Mouse (Mus musculus): Measurements from ENCODE around the gene Skp2. TPM values are rescaled to one million over a fixed set of nuclear protein-coding genes. Genes with fewer than 3 reads are reported as not detected.

Skp2 gene
- polyA plus RNA-seq, 1 experiment: 14.4 TPM

DNA sequence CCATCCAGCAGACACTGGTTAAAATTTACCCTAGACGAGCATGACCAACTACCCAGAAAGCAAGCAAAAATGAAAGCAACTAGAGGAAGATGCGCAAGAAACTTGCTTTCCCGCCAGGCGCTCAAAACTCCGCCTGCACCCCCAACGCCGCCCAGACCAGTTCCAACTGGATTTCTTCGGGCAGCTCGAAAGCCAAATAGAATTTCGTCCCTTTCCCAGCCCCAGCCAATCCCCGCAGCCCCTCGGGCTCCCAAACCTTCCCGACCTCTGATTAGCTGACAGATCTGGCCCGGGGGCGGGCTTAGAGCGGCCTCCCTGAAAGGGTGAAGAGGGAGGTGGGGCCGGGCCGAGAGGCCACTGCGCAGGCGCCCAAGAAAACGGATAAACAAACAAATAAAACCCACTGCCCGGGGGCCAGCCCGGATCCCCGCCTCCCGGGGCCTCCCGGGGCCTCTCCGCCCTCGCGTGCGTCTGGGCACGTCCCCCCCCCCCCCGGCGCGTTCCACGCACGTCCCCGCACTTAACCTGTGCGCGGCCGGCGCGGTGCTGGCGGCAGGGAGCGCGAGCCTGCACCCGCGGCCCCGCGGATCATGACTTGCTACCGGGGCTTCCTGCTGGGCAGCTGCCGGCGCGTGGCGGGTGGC lies 84.2 kb downstream of the Skp2 start, which contains the start of gene Nadk2:
TSS of gene Nadk2 (plus strand) at position 349 of the 644 bp plus-strand sequence.
- TF ChIP-seq CTCF (IDR thresholded peaks at IDR 0.05; ENCODE audit: low read depth, low read length): no peak
- TF ChIP-seq POLR2A (IDR thresholded peaks at IDR 0.05; ENCODE audit: borderline replicate concordance, low read depth, low read length): no peak
- Histone ChIP-seq H3K4me1 (ENCODE audit: control insufficient read depth, insufficient read depth, low read length) (peaks cover 25% of the 10 kb centered on the region), H3K4me3 (ENCODE audit: insufficient read depth, low read length) (peak within 1 kb of the TSS; percentile 70), H3K27ac (ENCODE audit: insufficient read depth, low read depth, low read length) (peak within 1 kb of the TSS; percentile 62)

DNA sequence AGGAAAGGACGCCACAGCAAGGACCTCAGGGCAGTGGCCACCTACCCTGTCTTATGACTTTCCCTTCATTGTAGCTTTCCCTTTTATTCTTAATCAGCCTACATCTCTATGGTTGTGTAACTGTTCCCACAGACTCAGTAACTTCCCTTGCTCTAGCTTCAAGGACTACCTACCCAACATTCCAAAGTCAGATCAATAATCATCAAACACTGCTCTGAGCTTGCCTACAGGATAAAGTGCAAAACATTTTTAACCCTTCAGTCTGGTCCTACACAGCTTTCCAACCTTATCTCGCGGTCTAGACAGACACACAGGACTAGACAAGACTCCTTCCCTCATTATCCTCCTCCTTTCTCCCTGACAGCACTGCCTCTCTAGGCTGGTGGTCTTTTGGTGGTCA lies 84.9 kb downstream of the Skp2 start:
- Histone ChIP-seq H3K4me1 (ENCODE audit: control insufficient read depth, insufficient read depth, low read length) (peaks cover 20% of the 10 kb centered on the region), H3K4me3 (ENCODE audit: insufficient read depth, low read length) (peak overlapping the region; percentile 70), H3K27ac (ENCODE audit: insufficient read depth, low read depth, low read length) (peak overlapping the region; percentile 57)
- TF ChIP-seq POLR2A (IDR thresholded peaks at IDR 0.05; ENCODE audit: borderline replicate concordance, low read depth, low read length): no peak
- TF ChIP-seq CTCF (IDR thresholded peaks at IDR 0.05; ENCODE audit: low read depth, low read length): no peak

DNA sequence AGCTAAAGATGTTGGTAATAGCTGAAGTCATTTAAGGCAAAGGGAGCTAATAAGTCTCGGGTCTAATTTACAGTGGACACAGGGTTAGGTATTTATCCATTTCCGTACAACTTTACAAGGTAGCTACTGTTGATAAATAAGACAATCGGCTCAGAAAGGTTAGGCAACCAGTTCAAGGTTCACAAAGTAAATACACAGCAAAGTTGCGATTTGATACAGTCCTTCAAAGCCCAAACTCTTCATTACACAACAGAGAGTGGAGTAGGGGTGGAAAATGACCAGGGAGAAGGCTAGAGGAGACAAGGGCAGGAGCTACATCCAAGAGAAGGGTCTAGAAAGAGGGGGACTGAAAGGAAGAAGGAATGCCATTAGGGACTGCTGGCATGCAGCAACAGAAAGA lies 86.3 kb downstream of the Skp2 start:
- Histone ChIP-seq H3K27ac (ENCODE audit: insufficient read depth, low read depth, low read length) (no peak overlapping the region), H3K4me1 (ENCODE audit: control insufficient read depth, insufficient read depth, low read length) (peaks cover 9% of the 10 kb centered on the region), H3K4me3 (ENCODE audit: insufficient read depth, low read length) (no peak overlapping the region)
- TF ChIP-seq CTCF (IDR thresholded peaks at IDR 0.05; ENCODE audit: low read depth, low read length): no peak
- TF ChIP-seq POLR2A (IDR thresholded peaks at IDR 0.05; ENCODE audit: borderline replicate concordance, low read depth, low read length): no peak

Other genes starting within 250 kb of the Skp2 start
- not detected in 2 replicates for gene Ranbp3l, start 187.5 kb downstream of the Skp2 start, polyA plus RNA-seq (2012; ENCODE audit: insufficient read depth, insufficient read length, missing spikeins)
- gene Nadk2, start 84.2 kb downstream of the Skp2 start, polyA plus RNA-seq (2012; ENCODE audit: insufficient read depth, insufficient read length, missing spikeins): 19.4 and 22.9 TPM in 2 replicates
- gene Lmbrd2, start 14.9 kb downstream of the Skp2 start, polyA plus RNA-seq (2012; ENCODE audit: insufficient read depth, insufficient read length, missing spikeins): 20.5 and 20.6 TPM in 2 replicates
- not detected in 2 replicates for gene Ugt3a1, start 121.5 kb upstream of the Skp2 start, polyA plus RNA-seq (2012; ENCODE audit: insufficient read depth, insufficient read length, missing spikeins)
- not detected in 2 replicates for gene Ugt3a2, start 180.1 kb upstream of the Skp2 start, polyA plus RNA-seq (2012; ENCODE audit: insufficient read depth, insufficient read length, missing spikeins)

Data from bone marrow macrophage, adult 2 months (primary cell).